In the genomic region with DNA sequence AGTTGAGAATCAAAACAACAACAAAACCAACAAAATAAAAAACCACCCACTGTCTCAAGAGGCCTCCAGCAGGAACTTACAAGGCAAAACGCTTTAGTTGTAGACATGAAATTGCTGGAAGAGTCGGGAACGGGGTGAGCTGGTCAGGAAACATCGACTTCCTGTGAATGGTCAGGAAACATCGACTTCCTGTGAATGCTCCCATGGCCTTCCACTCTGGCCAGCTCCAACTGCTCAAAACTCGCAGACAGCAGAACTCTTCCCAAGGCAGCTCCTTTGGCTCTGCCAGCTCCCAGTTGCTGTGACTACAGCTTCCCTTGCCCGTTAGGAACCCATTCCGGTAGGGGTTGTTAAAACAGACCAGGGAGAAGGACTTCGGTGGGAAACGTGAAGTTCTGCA, we compare ENCODE assay signal across 11 mouse cellular contexts.
DNase-seq lines count a peak whose midpoint lies in the region; ATAC-seq and TF ChIP-seq lines count a peak whose summit lies in the region.
"Had no signal": no experiment of that assay in that cellular context is flagged by ENCODE, and none has a peak within 500 bp of the region (broad histone marks: within the 10 kb centered on the region; RNA-seq: fewer than 3 reads in every experiment).

No protein-coding gene starts in this region.

- WGBS in lung, postnatal 0 days: 46% methylated on average over 10 of the region's 10 CpGs
- 34% methylated on average over 10 of the region's 10 CpGs for WGBS in lung, adult 2 months
- 79% methylated on average over 10 of the region's 10 CpGs for WGBS in hindbrain, postnatal 0 days
- WGBS in thymus, adult 2 months: 38% methylated on average over 10 of the region's 10 CpGs

- peak; percentile 53 for ATAC-seq in lung, postnatal 0 days
- ATAC-seq in hindbrain, postnatal 0 days: no peak
- ATAC-seq: forebrain, embryonic 15.5 days had no signal

- TF ChIP-seq CTCF in lung, postnatal 0 days (IDR thresholded peaks at IDR 0.05): no peak
- no peak for TF ChIP-seq CTCF in lung, adult 2 months (IDR thresholded peaks at IDR 0.05; ENCODE audit: insufficient read depth, low read length)
- no peak for TF ChIP-seq CTCF in hindbrain, postnatal 0 days (IDR thresholded peaks at IDR 0.05; ENCODE audit: low read depth)
- no peak for TF ChIP-seq CTCF in thymus, adult 2 months (IDR thresholded peaks at IDR 0.05; ENCODE audit: borderline replicate concordance, control insufficient read depth, extremely low read depth, insufficient read depth, low read length, poor library complexity)

- H3K4me3 ChIP-seq in lung, postnatal 0 days (ENCODE audit: low read depth, low read length): no peak overlapping the region
- H3K4me3 ChIP-seq in lung, adult 2 months (replicated peaks; ENCODE audit: extremely low read depth, low read depth, low read length): no peak overlapping the region
- no peak overlapping the region for H3K4me3 ChIP-seq in hindbrain, postnatal 0 days (ENCODE audit: low read length)
- H3K4me3 ChIP-seq in thymus, adult 2 months (ENCODE audit: control insufficient read depth, insufficient read depth, low read length): no peak overlapping the region
- H3K4me3 ChIP-seq: forebrain, embryonic 15.5 days; hindbrain, embryonic 15.5 days had no signal

- DNase-seq in adrenal gland, adult (ENCODE audit: inconsistent age in 2 of 2, low spot score in 1 of 2): peak; percentile 17 to 25
- DNase-seq in adrenal gland, adult 8-10 months: no peak
- DNase-seq in lung, postnatal 0 days (ENCODE audit: low spot score): no peak
- DNase-seq in lung, adult 2 months: no peak
- peak; percentile 27 for DNase-seq in heart, postnatal 4 days
- DNase-seq in lung, postnatal 4 days: peak; percentile 19 to 35
- DNase-seq in hindbrain, postnatal 0 days (ENCODE audit: low spot score): no peak
- no peak for DNase-seq in thymus, adult 2 months
- DNase-seq: thymus, postnatal 36 days had no signal

- H3K27me3 ChIP-seq in lung, postnatal 0 days (replicated peaks; ENCODE audit: insufficient read depth, low read length): no peaks in the 10 kb centered on the region
- H3K27me3 ChIP-seq in hindbrain, postnatal 0 days (ENCODE audit: insufficient read depth, low read length): no peaks in the 10 kb centered on the region
- H3K27me3 ChIP-seq in thymus, adult 2 months (ENCODE audit: control insufficient read depth, insufficient read depth, low read length): no peaks in the 10 kb centered on the region
- H3K27me3 ChIP-seq: forebrain, embryonic 15.5 days; hindbrain, embryonic 15.5 days had no signal

- H3K27ac ChIP-seq in lung, postnatal 0 days (ENCODE audit: low read length): no peak overlapping the region
- no peak overlapping the region for H3K27ac ChIP-seq in hindbrain, postnatal 0 days
- no peak overlapping the region for H3K27ac ChIP-seq in thymus, adult 2 months (ENCODE audit: control insufficient read depth, insufficient read depth, low read length)
- H3K27ac ChIP-seq: forebrain, embryonic 15.5 days; hindbrain, embryonic 15.5 days had no signal

- TF ChIP-seq POLR2A in lung, adult 2 months (IDR thresholded peaks at IDR 0.05; ENCODE audit: borderline replicate concordance, extremely low read depth, low read depth, low read length): no peak
- no peak for TF ChIP-seq POLR2A in thymus, adult 2 months (IDR thresholded peaks at IDR 0.05; ENCODE audit: control insufficient read depth, extremely low read depth, insufficient read depth, low read length, poor library complexity)

- 0 out of 2 replicates have a peak, but pooled peaks have one; percentile 18 for TF ChIP-seq EP300 in lung, postnatal 0 days (IDR thresholded peaks at IDR 0.05)

- no peaks in the 10 kb centered on the region for H3K9me3 ChIP-seq in lung, postnatal 0 days (ENCODE audit: low read length)
- H3K9me3 ChIP-seq in hindbrain, postnatal 0 days (ENCODE audit: low read length): no peaks in the 10 kb centered on the region
- H3K9me3 ChIP-seq: forebrain, embryonic 15.5 days; hindbrain, embryonic 15.5 days had no signal

- no peak overlapping the region for H3K4me2 ChIP-seq in lung, postnatal 0 days (replicated peaks; ENCODE audit: low read depth, low read length)
- H3K4me2 ChIP-seq in hindbrain, postnatal 0 days (ENCODE audit: low read depth, low read length): no peak overlapping the region
- H3K4me2 ChIP-seq: forebrain, embryonic 15.5 days; hindbrain, embryonic 15.5 days had no signal

- no peaks in the 10 kb centered on the region for H3K36me3 ChIP-seq in lung, postnatal 0 days (ENCODE audit: insufficient read depth, low read length)
- no peaks in the 10 kb centered on the region for H3K36me3 ChIP-seq in hindbrain, postnatal 0 days (ENCODE audit: insufficient read depth, low read length)
- H3K36me3 ChIP-seq in thymus, adult 2 months (ENCODE audit: control insufficient read depth, insufficient read depth, low read length): no peaks in the 10 kb centered on the region
- H3K36me3 ChIP-seq: forebrain, embryonic 15.5 days; hindbrain, embryonic 15.5 days had no signal

- H3K9ac ChIP-seq in lung, postnatal 0 days (replicated peaks; ENCODE audit: low read depth): no peak overlapping the region
- H3K9ac ChIP-seq in hindbrain, postnatal 0 days (replicated peaks; ENCODE audit: low read length): no peak overlapping the region
- H3K9ac ChIP-seq: forebrain, embryonic 15.5 days; hindbrain, embryonic 15.5 days had no signal

- 0 out of 2 replicates have a peak, but pooled peaks cover 5% of the 10 kb centered on the region for H3K4me1 ChIP-seq in lung, postnatal 0 days (ENCODE audit: insufficient read depth, low read depth, low read length)
- H3K4me1 ChIP-seq in lung, adult 2 months (ENCODE audit: control insufficient read depth, insufficient read depth, low read length): peaks cover 3% of the 10 kb centered on the region; the same call in 1 of the 2 replicates
- H3K4me1 ChIP-seq in hindbrain, postnatal 0 days (ENCODE audit: insufficient read depth, low read length): no peaks in the 10 kb centered on the region
- H3K4me1 ChIP-seq in thymus, adult 2 months (replicated peaks; ENCODE audit: control insufficient read depth, insufficient read depth, low read length): 0 out of 2 replicates have a peak, but pooled peaks cover 4% of the 10 kb centered on the region
- H3K4me1 ChIP-seq: forebrain, embryonic 15.5 days; hindbrain, embryonic 15.5 days had no signal

Comparison
In these comparisons a context has a peak if more than half of its experiments do, and no peak if none do; other contexts are left out.
1. DNase-seq: peak in adrenal gland, adult (2 of 2), heart, postnatal 4 days (single experiment) and lung, postnatal 4 days (2 of 2); none in adrenal gland, adult 8-10 months (single experiment), lung, postnatal 0 days (single experiment), lung, adult 2 months (single experiment), hindbrain, postnatal 0 days (single experiment) and thymus, adult 2 months (single experiment).